26 mouse cellular contexts compared by ENCODE assay signal in the genomic region with DNA sequence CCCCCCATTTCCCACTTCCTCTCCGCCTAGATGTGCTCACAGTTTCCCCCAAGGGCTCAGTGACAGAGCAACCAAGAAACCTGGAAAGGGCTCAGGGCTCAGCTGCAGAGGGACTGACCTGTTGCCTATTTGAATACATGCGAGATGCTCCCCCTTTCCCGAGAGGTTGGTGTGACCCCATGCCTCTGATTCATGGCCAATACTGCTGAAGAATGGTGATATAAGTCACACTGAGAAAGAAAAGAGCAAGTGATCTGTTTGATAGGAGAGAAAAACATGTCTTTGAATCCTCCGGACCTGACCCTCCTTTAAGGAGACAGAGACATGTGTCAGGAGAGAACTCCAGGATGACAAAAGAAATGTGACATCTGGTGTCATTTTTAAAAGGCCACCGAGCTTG.
"Had no signal": no experiment of that assay in that cellular context is flagged by ENCODE, and none has a peak within 500 bp of the region (broad histone marks: within the 10 kb centered on the region; RNA-seq: fewer than 3 reads in every experiment).

No protein-coding gene starts in this region.

- ATAC-seq: forebrain, embryonic 16.5 days; hindbrain, embryonic 16.5 days; inflammation-experienced regulatory T-cells, adult 6 months; intestine, embryonic 15.5 days; intestine, postnatal 0 days had no signal

- H3K4me2 ChIP-seq: heart, embryonic 11.5 days; heart, embryonic 13.5 days; heart, embryonic 15.5 days; hindbrain, embryonic 12.5 days; hindbrain, embryonic 14.5 days; intestine, embryonic 15.5 days; limb, embryonic 12.5 days had no signal

- DNase-seq: gastrocnemius, adult 2 months; gastrocnemius, postnatal 10 days; gastrocnemius, postnatal 25 days; heart, adult 2 months; heart, postnatal 4 days; kidney, adult 18-20 months; kidney, adult 8-10 months; kidney, postnatal 10 days; kidney, postnatal 25 days; kidney, postnatal 4 days; liver had no signal

- H3K27me3 ChIP-seq: heart, embryonic 13.5 days; heart, embryonic 15.5 days; hindbrain, embryonic 12.5 days; intestine, embryonic 15.5 days; limb, embryonic 12.5 days had no signal

- H3K9me3 ChIP-seq: heart, embryonic 13.5 days; heart, embryonic 15.5 days; hindbrain, embryonic 10.5 days; hindbrain, embryonic 12.5 days; intestine, embryonic 15.5 days; limb, embryonic 10.5 days; limb, embryonic 12.5 days had no signal

- H3K9ac ChIP-seq: heart, embryonic 13.5 days; heart, embryonic 15.5 days; hindbrain, embryonic 12.5 days; hindbrain, embryonic 14.5 days; intestine, embryonic 15.5 days; limb, embryonic 12.5 days had no signal

- H3K4me1 ChIP-seq: hindbrain, embryonic 10.5 days; intestine, embryonic 15.5 days; limb, embryonic 10.5 days; limb, embryonic 12.5 days had no signal

- H3K36me3 ChIP-seq: heart, embryonic 13.5 days; heart, embryonic 15.5 days; hindbrain, embryonic 10.5 days; hindbrain, embryonic 12.5 days; intestine, embryonic 15.5 days; limb, embryonic 10.5 days; limb, embryonic 12.5 days had no signal

- H3K4me3 ChIP-seq: gastrocnemius, adult 2 months; heart, adult 2 months; heart, embryonic 13.5 days; heart, embryonic 15.5 days; hindbrain, embryonic 10.5 days; hindbrain, embryonic 12.5 days; intestine, embryonic 15.5 days; layer of hippocampus, adult 2 months; left cerebral cortex, adult 2 months; limb, embryonic 10.5 days; limb, embryonic 12.5 days had no signal

- H3K27ac ChIP-seq: gastrocnemius, adult 2 months; heart, adult 2 months; heart, embryonic 13.5 days; heart, embryonic 15.5 days; hindbrain, embryonic 10.5 days; hindbrain, embryonic 12.5 days; hindbrain, embryonic 14.5 days; intestine, embryonic 15.5 days; layer of hippocampus, adult 2 months; left cerebral cortex, adult 2 months; limb, embryonic 10.5 days; limb, embryonic 12.5 days had no signal
